In genomic region chr13:18788689-18789088, GRCm38 (mm10) we compare ENCODE assay signal across 20 mouse cellular contexts.
DNase-seq lines count a peak whose midpoint lies in the region; ATAC-seq and TF ChIP-seq lines count a peak whose summit lies in the region.
"Had no signal": no experiment of that assay in that cellular context is flagged by ENCODE, and none has a peak within 500 bp of the region (broad histone marks: within the 10 kb centered on the region; RNA-seq: fewer than 3 reads in every experiment).

No protein-coding gene starts in this region.

- H3K4me1 ChIP-seq in embryonic facial prominence, embryonic 11.5 days (ENCODE audit: control insufficient read depth, insufficient read depth, low read length) = no peaks in the 10 kb centered on the region
- no peaks in the 10 kb centered on the region for H3K4me1 ChIP-seq in embryonic facial prominence, embryonic 10.5 days
- H3K4me1 ChIP-seq in intestine, embryonic 16.5 days (ENCODE audit: control insufficient read depth, insufficient read depth, low read length) = peaks cover 4% of the 10 kb centered on the region; the same call in 1 of the 2 replicates
- H3K4me1 ChIP-seq in intestine, postnatal 0 days (replicated peaks; ENCODE audit: control insufficient read depth, insufficient read depth, low read length) = no peaks in the 10 kb centered on the region
- H3K4me1 ChIP-seq in embryonic fibroblast, embryonic 13.5 days (ENCODE audit: control insufficient read depth, insufficient read depth, low read length) = peaks cover 5% of the 10 kb centered on the region

- TF ChIP-seq CTCF in intestine, postnatal 0 days (IDR thresholded peaks at IDR 0.05; ENCODE audit: low read depth) = no peak
- no peak for TF ChIP-seq CTCF in embryonic fibroblast, embryonic 13.5 days (IDR thresholded peaks at IDR 0.05; ENCODE audit: borderline replicate concordance, insufficient read depth, low read length)

- no peak overlapping the region for H3K27ac ChIP-seq in embryonic facial prominence, embryonic 11.5 days (replicated peaks; ENCODE audit: low read depth, low read length)
- no peak overlapping the region for H3K27ac ChIP-seq in embryonic facial prominence, embryonic 10.5 days (replicated peaks)
- no peak overlapping the region for H3K27ac ChIP-seq in intestine, embryonic 16.5 days (ENCODE audit: low read length)
- no peak overlapping the region for H3K27ac ChIP-seq in intestine, postnatal 0 days (ENCODE audit: low read depth, low read length)
- 0 out of 2 replicates have a peak overlapping the region, but pooled peaks have one; percentile 25 for H3K27ac ChIP-seq in embryonic fibroblast, embryonic 13.5 days (ENCODE audit: insufficient read depth, low read length)
- H3K27ac ChIP-seq: limb, embryonic 13.5 days; liver, embryonic 14.5 days; midbrain, embryonic 13.5 days had no signal

- no peaks in the 10 kb centered on the region for H3K27me3 ChIP-seq in embryonic facial prominence, embryonic 11.5 days (ENCODE audit: control insufficient read depth, insufficient read depth, low read length)
- H3K27me3 ChIP-seq in embryonic facial prominence, embryonic 10.5 days (replicated peaks; ENCODE audit: low read depth, poor library complexity, severe bottlenecking) = no peaks in the 10 kb centered on the region
- H3K27me3 ChIP-seq in intestine, embryonic 16.5 days (replicated peaks; ENCODE audit: control insufficient read depth, insufficient read depth, low read length) = no peaks in the 10 kb centered on the region
- H3K27me3 ChIP-seq in intestine, postnatal 0 days (replicated peaks; ENCODE audit: control insufficient read depth, insufficient read depth, low read length) = no peaks in the 10 kb centered on the region
- H3K27me3 ChIP-seq: limb, embryonic 13.5 days; midbrain, embryonic 13.5 days had no signal

- H3K4me2 ChIP-seq in embryonic facial prominence, embryonic 11.5 days (ENCODE audit: low read depth, low read length) = no peak overlapping the region
- no peak overlapping the region for H3K4me2 ChIP-seq in intestine, embryonic 16.5 days (ENCODE audit: low read depth, low read length)
- H3K4me2 ChIP-seq in intestine, postnatal 0 days (replicated peaks; ENCODE audit: low read depth) = no peak overlapping the region
- H3K4me2 ChIP-seq: limb, embryonic 13.5 days; lung, embryonic 14.5 days; midbrain, embryonic 13.5 days had no signal

- no peaks in the 10 kb centered on the region for H3K9me3 ChIP-seq in embryonic facial prominence, embryonic 11.5 days (replicated peaks; ENCODE audit: control insufficient read depth, low read length)
- no peaks in the 10 kb centered on the region for H3K9me3 ChIP-seq in embryonic facial prominence, embryonic 10.5 days
- no peaks in the 10 kb centered on the region for H3K9me3 ChIP-seq in intestine, embryonic 16.5 days (ENCODE audit: control insufficient read depth, low read length)
- H3K9me3 ChIP-seq in intestine, postnatal 0 days (ENCODE audit: control insufficient read depth) = no peaks in the 10 kb centered on the region
- H3K9me3 ChIP-seq: limb, embryonic 13.5 days; midbrain, embryonic 13.5 days had no signal

- ATAC-seq in embryonic facial prominence, embryonic 11.5 days (replicated peaks; ENCODE audit: insufficient number of reproducible peaks, low FRiP score, low TSS enrichment, low read depth) = 0 out of 2 replicates have a peak, but pooled peaks have one; percentile 39
- peak; percentile 21; the same call in 1 of the 2 replicates for ATAC-seq in intestine, embryonic 16.5 days
- no peak for ATAC-seq in intestine, postnatal 0 days
- ATAC-seq: hindbrain, embryonic 16.5 days; midbrain, embryonic 13.5 days had no signal

- H3K9ac ChIP-seq in embryonic facial prominence, embryonic 11.5 days (replicated peaks; ENCODE audit: low read length) = no peak overlapping the region
- no peak overlapping the region for H3K9ac ChIP-seq in intestine, embryonic 16.5 days (ENCODE audit: low read depth, low read length)
- H3K9ac ChIP-seq in intestine, postnatal 0 days (ENCODE audit: low read depth, low read length) = no peak overlapping the region
- H3K9ac ChIP-seq: limb, embryonic 13.5 days; liver, embryonic 14.5 days; lung, embryonic 14.5 days; midbrain, embryonic 13.5 days had no signal

- DNase-seq in embryonic facial prominence, embryonic 11.5 days (ENCODE audit: low spot score) = peak; percentile 25
- DNase-seq in embryonic facial prominence, embryonic 10.5 days (ENCODE audit: low spot score) = no peak
- DNase-seq in Muller cell, postnatal 12 days (ENCODE audit: inconsistent ontology term) = peak; percentile 81
- DNase-seq in layer of hippocampus, adult 18-20 months (ENCODE audit: low spot score in 2 of 2) = no peak
- DNase-seq: adrenal gland, postnatal 25 days; cerebellum, adult 8-10 months; cerebellum, postnatal 36 days; embryo, embryonic 11 days; kidney, adult 18-20 months; kidney, postnatal 36 days; lung, embryonic 14.5 days; right cerebral cortex, postnatal 4 days; thymus, postnatal 14 days had no signal

- 47% methylated on average over 2 of the region's 2 CpGs for WGBS in embryonic facial prominence, embryonic 11.5 days
- 61% methylated on average over 2 of the region's 2 CpGs for WGBS in embryonic facial prominence, embryonic 10.5 days
- whole genome bisulfite sequencing in intestine, embryonic 16.5 days = 61% methylated on average over 2 of the region's 2 CpGs
- WGBS in intestine, postnatal 0 days = 70% methylated on average over 2 of the region's 2 CpGs

- H3K36me3 ChIP-seq in embryonic facial prominence, embryonic 11.5 days (replicated peaks; ENCODE audit: control insufficient read depth, insufficient read depth, low read depth, low read length) = no peaks in the 10 kb centered on the region
- H3K36me3 ChIP-seq in embryonic facial prominence, embryonic 10.5 days (replicated peaks) = no peaks in the 10 kb centered on the region
- no peaks in the 10 kb centered on the region for H3K36me3 ChIP-seq in intestine, embryonic 16.5 days (ENCODE audit: control insufficient read depth, insufficient read depth, low read length)
- 0 out of 2 replicates have a peak, but pooled peaks cover 4% of the 10 kb centered on the region for H3K36me3 ChIP-seq in intestine, postnatal 0 days (ENCODE audit: control insufficient read depth, insufficient read depth)
- H3K36me3 ChIP-seq: limb, embryonic 13.5 days; midbrain, embryonic 13.5 days had no signal

- no peak for TF ChIP-seq POLR2A in embryonic fibroblast, embryonic 13.5 days (IDR thresholded peaks at IDR 0.05; ENCODE audit: low read depth, low read length)

- no peak overlapping the region for H3K4me3 ChIP-seq in embryonic facial prominence, embryonic 11.5 days (ENCODE audit: low read depth, low read length)
- no peak overlapping the region for H3K4me3 ChIP-seq in embryonic facial prominence, embryonic 10.5 days
- no peak overlapping the region for H3K4me3 ChIP-seq in intestine, embryonic 16.5 days (ENCODE audit: low read length)
- H3K4me3 ChIP-seq in intestine, postnatal 0 days (ENCODE audit: low read depth, low read length) = no peak overlapping the region
- no peak overlapping the region for H3K4me3 ChIP-seq in embryonic fibroblast, embryonic 13.5 days (ENCODE audit: insufficient read depth, low read length)
- H3K4me3 ChIP-seq: limb, embryonic 13.5 days; midbrain, embryonic 13.5 days had no signal

Comparison
In these comparisons a context has a peak if more than half of its experiments do, and no peak if none do; other contexts are left out.
1. DNase-seq: peak in embryonic facial prominence, embryonic 11.5 days (single experiment) and Muller cell, postnatal 12 days (single experiment); none in embryonic facial prominence, embryonic 10.5 days (single experiment) and layer of hippocampus, adult 18-20 months (0 of 2).